Mouse (Mus musculus) adrenal gland, postnatal 0 days (tissue): ENCODE measurements around the gene Polr2i. TPM values are rescaled to one million over a fixed set of nuclear protein-coding genes. Genes with fewer than 3 reads are reported as not detected.

ENCODE experiments used
- polyA plus RNA-seq: library from polyadenylated mRNA; unstranded; fragments of >200 nt; fragmentation: Nextera tagmentation; extraction: Ambion mirVana; gene quantifications from 2 replicates; pipeline ENCODE4 v1.2.1, GENCODE M21; 2015

Polr2i gene
- 136 and 153 TPM in 2 replicates for polyA plus RNA-seq

GRCm38 (mm10) chr7:30231669-30232454, at the start of gene Polr2i, which contains the start of gene Tbcb:
TSS of gene Polr2i (plus strand) at chr7:30231948.
TSS of gene Tbcb (minus strand) at chr7:30232272.

DNA sequence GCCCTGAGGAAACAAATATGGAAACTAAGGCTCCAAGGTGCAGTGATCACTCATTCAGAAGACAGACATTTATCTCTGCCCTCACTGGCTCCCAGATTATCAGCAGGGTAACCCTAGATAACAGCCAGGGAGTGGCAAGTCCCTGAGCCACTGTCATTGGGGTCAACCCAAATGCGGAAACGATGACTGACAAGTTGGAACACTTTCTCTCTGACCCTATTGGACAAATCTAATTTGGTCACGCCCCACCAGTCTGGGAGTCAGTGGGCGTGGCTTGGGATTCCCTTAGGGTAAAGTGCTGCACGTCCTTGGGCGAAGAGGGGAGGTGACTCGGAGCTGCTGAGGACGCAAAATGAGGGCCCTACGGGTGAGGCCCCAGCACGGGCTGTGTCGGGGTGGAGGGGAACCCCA, 47.9 kb upstream of the Polr2i start, which contains the start of gene Cox7a1:
Gene Cox7a1, plus strand, starts transcription at position 266 of the 411 bp plus-strand sequence.

DNA sequence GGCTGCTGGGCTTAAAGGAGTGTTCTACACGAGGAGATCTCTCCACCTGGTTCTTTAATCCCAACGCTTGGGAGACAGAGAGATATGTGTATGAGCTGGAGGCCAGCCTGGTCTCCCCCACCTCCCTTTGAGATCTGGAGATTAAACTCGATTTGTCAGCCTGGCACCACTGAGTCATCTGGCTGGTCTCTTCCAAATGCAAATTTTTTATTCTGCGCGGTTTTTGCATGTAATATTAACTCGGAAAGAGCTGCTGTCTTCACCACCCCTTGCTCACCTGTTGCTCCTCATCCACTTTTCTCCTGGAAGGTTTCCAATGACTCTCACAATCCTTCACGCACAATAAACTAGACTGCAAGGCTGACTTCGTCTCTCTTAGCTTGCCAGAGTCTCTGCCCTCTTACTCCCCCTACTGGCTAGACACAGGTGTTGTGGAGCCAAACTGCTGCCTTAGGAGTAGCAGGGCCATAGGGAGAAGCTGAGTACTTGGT, 33.2 kb upstream of the Polr2i start, which contains the start of gene Capns1:
Gene Capns1, minus strand, starts transcription at position 331 of the 491 bp plus-strand sequence.

GRCm38 (mm10) chr7:30235625-30236024, 3.9 kb downstream of the Polr2i start, which contains the start of gene Ovol3:
TSS of gene Ovol3 (minus strand) at chr7:30235725.

DNA sequence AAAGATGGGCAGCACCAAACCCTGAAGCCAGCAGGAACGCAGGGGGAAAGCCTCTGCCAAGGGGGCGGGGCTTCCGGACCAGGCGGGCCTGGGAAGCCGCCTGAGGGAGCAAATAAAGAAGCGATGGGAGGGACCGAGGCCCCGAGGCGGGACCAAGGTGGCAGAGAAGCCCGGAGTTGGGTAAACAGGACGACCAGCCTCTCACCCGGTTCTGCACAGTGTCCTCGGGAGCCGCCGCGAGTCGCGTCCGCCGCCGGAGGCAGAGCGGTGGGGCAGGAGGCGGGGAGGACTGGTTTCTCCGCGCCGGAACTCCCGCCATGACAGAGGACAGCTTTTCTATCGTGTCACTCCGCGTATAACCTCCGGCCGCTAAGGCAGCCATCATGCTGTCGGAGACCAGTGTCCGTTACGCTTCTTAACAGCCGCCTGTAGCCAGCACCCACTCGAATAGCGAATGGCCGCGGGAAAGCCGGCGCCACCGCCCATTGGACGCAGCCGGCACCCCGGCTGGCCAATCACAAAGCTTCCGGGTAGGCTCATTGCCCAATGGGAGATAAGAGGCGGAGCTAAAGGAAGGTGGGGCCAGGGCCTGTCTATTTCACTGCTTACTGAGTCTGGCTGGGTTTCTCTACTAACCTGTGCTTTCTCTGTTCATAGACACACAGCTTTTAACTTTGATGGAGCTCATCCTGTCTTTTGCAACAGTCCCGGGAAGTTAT, 48.4 kb downstream of the Polr2i start, which contains the start of the genes Thap8 and Wdr62:
Gene Thap8, plus strand, starts transcription at position 144 of the 719 bp plus-strand sequence.
Gene Wdr62, minus strand, starts transcription at position 469 of the 719 bp plus-strand sequence.

Other genes starting within 250 kb of the Polr2i start
- 3.0 and 3.1 TPM in 2 replicates for gene Zfp568, start 248.0 kb upstream of the Polr2i start, polyA plus RNA-seq
- 3.5 and 4.4 TPM in 2 replicates for gene Zfp14, start 180.6 kb upstream of the Polr2i start, polyA plus RNA-seq
- gene Zfp82, start 159.0 kb upstream of the Polr2i start, polyA plus RNA-seq, result 1.8 and 2.3 TPM in 2 replicates
- gene Gm26920, start 141.5 kb upstream of the Polr2i start, polyA plus RNA-seq, result 0.74 and 0.83 TPM in 2 replicates
- 3.9 and 5.6 TPM in 2 replicates for gene Zfp566, start 141.4 kb upstream of the Polr2i start, polyA plus RNA-seq
- gene Zfp260, start 137.2 kb upstream of the Polr2i start, polyA plus RNA-seq, result 47.3 and 47.5 TPM in 2 replicates
- 3.9 and 5.4 TPM in 2 replicates for gene Zfp382, start 110.0 kb upstream of the Polr2i start, polyA plus RNA-seq
- gene Zfp146, start 62.2 kb upstream of the Polr2i start, polyA plus RNA-seq, result 6.1 and 7.2 TPM in 2 replicates
- gene Cox7a1, start 47.8 kb upstream of the Polr2i start, polyA plus RNA-seq, result 44.3 and 48.0 TPM in 2 replicates
- gene Capns1, start 33.1 kb upstream of the Polr2i start, polyA plus RNA-seq, result 132 and 167 TPM in 2 replicates
- gene Tbcb, start 324 bp downstream of the Polr2i start, polyA plus RNA-seq, result 167 and 170 TPM in 2 replicates
- not detected in 2 replicates for gene Ovol3, start 3.8 kb downstream of the Polr2i start, polyA plus RNA-seq
- 0.43 and 0.65 TPM in 2 replicates for gene Thap8, start 48.1 kb downstream of the Polr2i start, polyA plus RNA-seq
- gene Wdr62, start 48.5 kb downstream of the Polr2i start, polyA plus RNA-seq, result 2.7 and 3.7 TPM in 2 replicates
- gene Clip3, start 59.8 kb downstream of the Polr2i start, polyA plus RNA-seq, result 23.7 and 60.5 TPM in 2 replicates
- gene Alkbh6, start 76.8 kb downstream of the Polr2i start, polyA plus RNA-seq, result 67.9 and 101 TPM in 2 replicates
- gene Syne4, start 82.9 kb downstream of the Polr2i start, polyA plus RNA-seq, result 10.1 and 17.2 TPM in 2 replicates
- 1.7 and 4.2 TPM in 2 replicates for gene E130208F15Rik, start 89.8 kb downstream of the Polr2i start, polyA plus RNA-seq
- gene Sdhaf1, start 91.9 kb downstream of the Polr2i start, polyA plus RNA-seq, result 19.9 and 24.4 TPM in 2 replicates
- gene Lrfn3, start 130.8 kb downstream of the Polr2i start, polyA plus RNA-seq, result 7.0 and 8.6 TPM in 2 replicates
- gene Tyrobp, start 181.8 kb downstream of the Polr2i start, polyA plus RNA-seq, result 130 and 219 TPM in 2 replicates
- gene Hcst, start 187.9 kb downstream of the Polr2i start, polyA plus RNA-seq, result 6.9 and 9.5 TPM in 2 replicates
- gene Nfkbid, start 189.8 kb downstream of the Polr2i start, polyA plus RNA-seq, result 0.88 and 1.7 TPM in 2 replicates
- gene Aplp1, start 213.6 kb downstream of the Polr2i start, polyA plus RNA-seq, result 66.4 and 132 TPM in 2 replicates
- gene Kirrel2, start 225.7 kb downstream of the Polr2i start, polyA plus RNA-seq, result not detected in 2 replicates
- gene Nphs1, start 226.4 kb downstream of the Polr2i start, polyA plus RNA-seq, result 0.10 and 0.17 TPM in 2 replicates